Mouse (Mus musculus): ENCODE measurements around the gene Pld1.

- TF ChIP-seq CTCF (IDR thresholded peaks at IDR 0.05; ENCODE audit: control insufficient read depth, insufficient read depth, insufficient read length): no peak
- TF ChIP-seq USF1 (IDR thresholded peaks at IDR 0.05; ENCODE audit: low read depth): no peak
- no peak for TF ChIP-seq CEBPB (IDR thresholded peaks at IDR 0.05; ENCODE audit: low read depth)
Observed at GRCm38 (mm10) chr3:28022191-28022590, 83.7 kb downstream of the Pld1 start.
